Mouse (Mus musculus) small intestine, adult 2 months (tissue): ENCODE results near the gene Itgb5.

ENCODE experiments used
- CTCF ChIP-seq: fragments of 200-500 bp; IDR thresholded peaks from 2 replicates; pipeline ENCODE4 v1.5.1; 2012; ENCODE audit warnings: low read depth, mild to moderate bottlenecking, control low read depth, inconsistent platforms, low read length, moderate library complexity, mixed read lengths; ENCODE audit not compliant: insufficient replicate concordance, insufficient read length; ENCODE audit errors: extremely low read depth
- POLR2A ChIP-seq: fragments of 200-500 bp; IDR thresholded peaks from 2 replicates; pipeline ENCODE4 v1.6.1; 2012; ENCODE audit warnings: low read depth, mild to moderate bottlenecking, control low read depth, inconsistent platforms, low read length, moderate library complexity

- no peak for TF ChIP-seq CTCF
- no peak for TF ChIP-seq POLR2A
Measured at GRCm38 (mm10) chr16:33979855-33980254, 150.4 kb downstream of the Itgb5 start.
